Mouse (Mus musculus) ES-Bruce4 (cell line): ENCODE measurements around the gene Kat7. TPM values are rescaled to one million over a fixed set of nuclear protein-coding genes. Genes with fewer than 3 reads are reported as not detected.

Experiments used
- H3K27ac ChIP-seq: 2 replicates; pipeline ENCODE4 v1.5.1; 2012; ENCODE audit warnings: low read length, inconsistent platforms; ENCODE audit not compliant: insufficient read depth
- H3K27me3 ChIP-seq: 2 replicates; pipeline ENCODE4 v1.6.1; 2012; ENCODE audit warnings: mild to moderate bottlenecking, low read length, inconsistent platforms; ENCODE audit not compliant: control insufficient read depth, poor library complexity, insufficient read depth, severe bottlenecking
- H3K36me3 ChIP-seq: 2 replicates; pipeline ENCODE4 v1.6.1; 2012; ENCODE audit warnings: inconsistent platforms, mild to moderate bottlenecking, low read length, moderate library complexity; ENCODE audit not compliant: control insufficient read depth, poor library complexity, insufficient read depth, severe bottlenecking
- H3K4me1 ChIP-seq: one replicate; pipeline ENCODE4 v1.8.1; 2011; ENCODE audit warnings: low read length; ENCODE audit not compliant: control insufficient read depth, insufficient read depth
- H3K4me3 ChIP-seq: 2 replicates; pipeline ENCODE4 v1.5.1; 2011; ENCODE audit warnings: low read depth, mild to moderate bottlenecking, low read length
- H3K9ac ChIP-seq: 2 replicates; pipeline ENCODE4 v1.6.1; 2012; ENCODE audit warnings: low read depth, mild to moderate bottlenecking, inconsistent platforms; ENCODE audit not compliant: poor library complexity, severe bottlenecking
- H3K9me3 ChIP-seq: replicated peaks from 2 replicates; pipeline ENCODE4 v1.6.1; 2012; ENCODE audit warnings: mild to moderate bottlenecking, low read length, inconsistent platforms; ENCODE audit not compliant: control insufficient read depth, poor library complexity, insufficient read depth, severe bottlenecking
- CTCF ChIP-seq: IDR thresholded peaks from one replicate; pipeline ENCODE4 v1.8.1; 2011; ENCODE audit warnings: low read depth, low read length
- EP300 ChIP-seq: IDR thresholded peaks from 2 replicates; pipeline ENCODE4 v1.6.1; 2011; ENCODE audit warnings: low read depth, low read length; ENCODE audit not compliant: insufficient read depth
- POLR2A ChIP-seq: IDR thresholded peaks from one replicate; pipeline ENCODE4 v1.8.1; 2011; ENCODE audit warnings: low read length; ENCODE audit not compliant: insufficient read depth
- polyA plus RNA-seq: library from polyadenylated mRNA; stranded (reverse); fragments of >200 nt; gene quantifications from 2 replicates; pipeline ENCODE4 v1.2.4, GENCODE M21; 2011; ENCODE audit warnings: low read depth; ENCODE audit not compliant: missing spikeins, insufficient read depth, insufficient read length

The Kat7 gene
- polyA plus RNA-seq, 1 experiment = 133 TPM

- no peak for TF ChIP-seq POLR2A
- TF ChIP-seq CTCF = no peak
- TF ChIP-seq EP300 = no peak
- Histone ChIP-seq H3K27me3 (no peaks in the 10 kb centered on the region), H3K9me3 (no peaks in the 10 kb centered on the region), H3K9ac (no peak overlapping the region), H3K36me3 (peaks cover 99% of the 10 kb centered on the region), H3K27ac (no peak overlapping the region), H3K4me1 (no peaks in the 10 kb centered on the region), H3K4me3 (no peak overlapping the region)
Observed at GRCm38 (mm10) chr11:95279061-95279659, 30.9 kb downstream of the Kat7 start.

DNA sequence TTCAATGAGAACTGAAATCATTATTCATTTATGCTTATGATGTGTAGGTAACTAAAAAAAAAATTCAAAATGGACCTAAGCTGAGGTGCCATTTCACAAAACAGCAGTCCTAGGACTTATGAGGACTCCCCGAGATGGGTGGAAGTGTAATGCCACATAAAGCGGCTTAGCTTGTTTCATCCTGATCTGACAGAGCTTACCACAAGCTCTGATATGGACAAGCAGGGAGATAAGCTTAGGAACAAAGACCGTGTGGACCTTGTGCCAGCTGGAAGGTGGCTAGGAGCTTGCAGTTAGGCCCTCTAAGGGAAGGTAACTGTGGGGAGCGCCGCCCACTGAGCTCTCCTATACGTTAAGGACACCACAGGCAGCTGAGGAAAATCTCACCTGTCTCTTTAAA lies 34.0 kb downstream of the Kat7 start:
- Histone ChIP-seq H3K9ac (no peak overlapping the region), H3K36me3 (peaks cover 92% of the 10 kb centered on the region), H3K27ac (no peak overlapping the region), H3K4me3 (no peak overlapping the region), H3K4me1 (peaks cover 3% of the 10 kb centered on the region), H3K9me3 (no peaks in the 10 kb centered on the region), H3K27me3 (no peaks in the 10 kb centered on the region)
- no peak for TF ChIP-seq CTCF
- TF ChIP-seq POLR2A = no peak
- TF ChIP-seq EP300 = no peak

DNA sequence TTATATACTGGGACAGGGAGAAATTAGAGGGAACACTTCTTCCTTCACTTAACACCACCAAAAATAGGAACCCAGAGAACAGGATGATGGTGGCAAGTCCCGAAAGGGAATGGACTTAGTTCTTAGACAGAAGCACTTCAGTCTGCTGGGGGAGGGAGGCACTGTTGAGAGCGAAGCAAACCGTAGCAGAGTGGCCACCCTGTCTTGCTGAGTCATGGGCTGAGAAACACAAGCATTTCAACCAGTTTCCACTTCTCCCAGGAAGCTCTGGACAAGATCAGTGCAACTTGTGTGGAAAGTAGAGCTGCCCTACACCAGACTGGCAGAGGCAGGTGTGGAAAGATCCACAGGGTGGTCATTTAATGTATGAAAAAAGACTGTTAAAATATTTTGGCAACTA lies 35.4 kb downstream of the Kat7 start:
- Histone ChIP-seq H3K9ac (peak overlapping the region; percentile 4), H3K4me1 (peaks cover 3% of the 10 kb centered on the region), H3K27ac (peak overlapping the region; percentile 93), H3K9me3 (no peaks in the 10 kb centered on the region), H3K4me3 (no peak overlapping the region), H3K36me3 (peaks cover 88% of the 10 kb centered on the region), H3K27me3 (no peaks in the 10 kb centered on the region)
- no peak for TF ChIP-seq CTCF
- no peak for TF ChIP-seq POLR2A
- no peak for TF ChIP-seq EP300

GRCm38 (mm10) chr11:95273661-95274060 lies 36.4 kb downstream of the Kat7 start:
- H3K9me3 ChIP-seq = no peaks in the 10 kb centered on the region
- H3K27me3 ChIP-seq = no peaks in the 10 kb centered on the region
- H3K4me1 ChIP-seq = peaks cover 3% of the 10 kb centered on the region
- TF ChIP-seq EP300 (no peak), POLR2A (no peak), CTCF (no peak)
- peaks cover 81% of the 10 kb centered on the region for H3K36me3 ChIP-seq
- peak overlapping the region; percentile 93 for H3K27ac ChIP-seq
- H3K9ac ChIP-seq = peak overlapping the region; percentile 4; the same call in 1 of the 2 replicates
- H3K4me3 ChIP-seq = no peak overlapping the region

DNA sequence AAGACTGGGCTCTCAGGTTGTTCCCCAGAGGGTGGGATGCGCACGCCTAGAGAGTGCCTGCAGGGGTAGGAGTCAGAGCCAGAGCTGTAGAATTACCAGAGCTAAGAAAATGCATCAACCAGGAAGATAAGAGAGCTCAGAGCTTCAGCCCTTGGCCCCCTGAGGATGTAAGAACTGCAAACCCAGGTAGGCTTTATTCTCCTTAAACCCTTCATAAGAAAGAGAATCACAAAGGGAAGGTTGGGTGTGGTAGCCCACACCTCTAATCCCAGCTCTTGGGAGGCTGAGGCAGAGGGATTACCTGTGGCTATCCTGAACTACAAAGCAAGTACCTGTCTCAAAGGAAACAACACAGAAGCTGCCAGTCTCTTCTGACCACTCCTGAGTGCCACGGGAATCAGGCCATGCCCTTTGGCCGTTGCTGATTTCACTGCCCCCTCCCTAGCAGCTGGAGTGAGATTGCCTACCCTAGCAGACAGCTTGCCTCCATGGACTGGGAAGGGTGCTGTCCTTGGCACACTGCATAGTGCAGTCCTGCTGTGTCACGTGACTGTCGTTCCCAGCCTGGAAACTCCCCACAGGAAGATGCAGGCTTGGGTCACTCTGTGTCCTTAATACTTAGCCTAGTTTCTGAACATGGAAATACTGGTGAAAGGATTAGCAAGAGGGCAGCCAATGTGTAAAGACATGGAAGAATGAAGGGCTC lies 43.4 kb downstream of the Kat7 start:
- no peaks in the 10 kb centered on the region for H3K9me3 ChIP-seq
- peaks cover 6% of the 10 kb centered on the region for H3K4me1 ChIP-seq
- H3K36me3 ChIP-seq = peaks cover 19% of the 10 kb centered on the region
- TF ChIP-seq CTCF = no peak
- H3K27ac ChIP-seq = peak overlapping the region; percentile 59
- H3K4me3 ChIP-seq = no peak overlapping the region
- H3K27me3 ChIP-seq = no peaks in the 10 kb centered on the region
- H3K9ac ChIP-seq = no peak overlapping the region

DNA sequence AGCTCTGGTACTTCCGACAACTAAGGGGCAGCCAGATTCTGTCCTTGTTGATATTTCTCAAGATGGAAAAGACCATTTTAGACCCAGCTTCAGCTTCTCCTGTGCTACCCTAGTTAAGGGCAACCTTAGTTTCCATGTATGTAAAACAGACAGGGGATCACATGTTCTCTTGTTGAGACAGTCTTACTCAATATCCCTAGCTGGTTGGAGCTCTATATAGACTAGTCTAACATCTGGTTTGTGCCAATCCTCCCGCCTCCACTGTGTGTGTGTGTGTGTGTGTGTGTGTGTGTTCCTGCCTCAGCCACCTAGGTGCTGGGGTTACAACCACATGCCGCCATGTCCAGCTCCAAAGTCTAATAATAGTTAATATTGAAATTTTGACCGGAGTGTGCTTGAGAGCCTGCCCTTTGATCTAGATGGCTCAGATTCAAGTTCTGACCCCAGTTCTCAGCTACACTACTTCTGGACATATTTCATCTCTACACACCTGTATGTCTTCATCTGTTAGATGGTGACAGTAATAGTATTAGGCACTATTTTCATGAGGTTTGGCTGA lies 45.5 kb downstream of the Kat7 start:
- peaks cover 2% of the 10 kb centered on the region; the same call in 1 of the 2 replicates for H3K36me3 ChIP-seq
- no peaks in the 10 kb centered on the region for H3K9me3 ChIP-seq
- H3K4me1 ChIP-seq = peaks cover 6% of the 10 kb centered on the region
- H3K9ac ChIP-seq = no peak overlapping the region
- no peak overlapping the region for H3K4me3 ChIP-seq
- no peaks in the 10 kb centered on the region for H3K27me3 ChIP-seq
- TF ChIP-seq CTCF (no peak), EP300 (no peak), POLR2A (no peak)
- no peak overlapping the region for H3K27ac ChIP-seq
